Mouse (Mus musculus) gastrocnemius, postnatal 36 days (tissue): ENCODE data around the gene Snap29. TPM values are rescaled to one million over a fixed set of nuclear protein-coding genes. Genes with fewer than 3 reads are reported as not detected.
A peak's percentile ranks its signal among the peaks of the same experiment; 100 is the strongest.

Experiments
- DNase-seq, 2 experiments: peaks; one replicate each; pipeline ENCODE4 v3.0.0; 2022
- intact Hi-C: fragments of 180-260 bp; cut with DNase I; formaldehyde crosslinking; loops from one replicate; pipeline ENCODE4 v1.15.1; 2025
- long read RNA-seq, 2 experiments: library from polyadenylated mRNA; stranded (forward); transcript quantifications; one replicate each; pipeline ENCODE4 v2.0.0; 2021
- total RNA-seq, 2 experiments: library from RNA; stranded (reverse); gene quantifications; 2 replicates each; pipeline ENCODE4 v1.2.3; 2021

The Snap29 gene
- total RNA-seq = 10 to 100 TPM; 14.2 to 15.6 TPM
- long read RNA-seq, experiment 1, transcript Snap29-201 (5 exons, 3,447 nt) = major isoform, 7 of 8 reads
- long read RNA-seq, experiment 1, partial matches to known transcripts = 0 of 8 reads
- long read RNA-seq, experiment 1, other reads (novel, unspliced or antisense) = 1 of 8 reads
- long read RNA-seq, experiment 2, partial matches to known transcripts = 0 of 3 reads
- long read RNA-seq, experiment 2, other reads (novel, unspliced or antisense) = 2 of 3 reads

DNA sequence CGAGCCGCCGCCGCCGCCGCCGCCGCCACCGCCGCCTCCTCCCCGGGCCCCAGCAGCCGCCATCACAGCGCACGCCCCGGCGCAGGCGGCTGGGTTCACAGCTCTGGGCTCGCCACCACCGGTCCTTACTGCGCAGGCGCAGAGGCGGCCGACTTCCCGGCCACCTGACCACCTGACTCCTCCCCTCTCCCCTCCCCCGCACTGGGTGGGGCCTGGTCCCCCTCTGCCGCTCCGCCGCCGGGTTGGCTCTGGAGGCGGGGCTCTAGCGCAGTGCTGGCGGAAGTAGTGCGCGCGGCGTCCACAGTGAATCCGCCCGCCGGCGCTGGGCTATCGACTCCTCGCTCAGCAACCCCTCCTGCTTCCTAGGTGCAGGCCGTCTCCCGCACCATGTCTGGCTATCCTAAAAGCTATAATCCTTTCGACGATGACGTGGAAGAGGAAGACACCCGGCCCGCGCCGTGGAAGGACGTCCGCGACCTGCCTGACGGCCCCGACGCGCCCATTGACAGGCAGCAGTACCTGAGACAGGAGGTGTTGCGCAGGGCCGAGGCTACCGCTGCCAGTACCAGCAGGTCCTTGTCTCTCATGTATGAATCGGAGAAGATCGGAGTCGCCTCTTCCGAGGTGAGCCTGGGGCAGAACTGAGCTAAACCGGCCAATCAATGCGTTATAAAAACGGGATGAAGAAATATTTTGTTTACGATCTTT is at the start of gene Snap29, which contains the start of gene Pi4ka:
Gene Snap29 (plus strand): TSS at position 251 of the 708 bp plus-strand sequence.
Gene Pi4ka (minus strand): TSS at position 579 of the 708 bp plus-strand sequence.
- peak; percentile 99 to 100 for DNase-seq
- intact Hi-C loops = loop anchor here (2.0 kb wide), 1 partner anchor 127 kb away; no protein-coding TSS in a partner anchor

DNA sequence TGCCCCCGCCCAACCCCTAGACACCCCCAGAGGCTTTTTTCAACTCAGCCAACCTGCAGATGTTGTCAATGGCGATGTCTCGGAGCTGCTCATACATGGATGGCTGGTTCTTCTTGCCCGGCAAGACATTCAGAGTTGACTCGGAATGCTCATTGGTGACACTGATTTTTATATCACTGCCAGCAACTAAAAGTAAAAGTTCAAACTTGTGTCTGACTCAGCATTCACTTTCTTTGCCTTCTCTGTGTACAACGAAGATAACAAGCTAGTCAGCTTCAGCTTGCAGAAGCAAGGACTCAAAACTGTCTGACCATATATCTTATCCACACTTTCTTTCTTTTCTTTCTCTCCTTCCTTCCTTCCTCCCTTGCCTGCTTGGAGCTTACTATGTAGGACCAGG is 49.8 kb upstream of the Snap29 start:
- intact Hi-C loops = no loop called here
- no peak for DNase-seq

DNA sequence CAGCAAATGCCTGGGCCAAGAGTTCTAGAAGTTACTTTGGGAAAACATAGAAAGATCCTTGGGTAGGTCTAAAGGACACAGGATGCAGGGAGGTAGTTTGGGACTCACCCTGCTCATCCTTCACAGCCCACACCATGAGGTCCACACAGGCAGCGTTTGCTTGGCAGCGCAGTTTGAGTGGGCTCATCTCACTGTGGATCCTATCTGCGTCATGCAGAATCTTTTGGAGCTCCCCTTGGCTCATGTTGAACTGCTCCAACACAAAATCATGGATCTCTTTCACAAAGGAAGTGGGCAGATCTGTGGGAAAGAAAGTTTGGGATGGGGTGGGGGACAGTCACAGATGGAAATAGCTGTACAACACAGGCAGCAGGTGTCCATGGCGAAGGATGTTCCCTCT is 47.0 kb upstream of the Snap29 start:
- no peak for DNase-seq
- intact Hi-C loops = no loop called here

DNA sequence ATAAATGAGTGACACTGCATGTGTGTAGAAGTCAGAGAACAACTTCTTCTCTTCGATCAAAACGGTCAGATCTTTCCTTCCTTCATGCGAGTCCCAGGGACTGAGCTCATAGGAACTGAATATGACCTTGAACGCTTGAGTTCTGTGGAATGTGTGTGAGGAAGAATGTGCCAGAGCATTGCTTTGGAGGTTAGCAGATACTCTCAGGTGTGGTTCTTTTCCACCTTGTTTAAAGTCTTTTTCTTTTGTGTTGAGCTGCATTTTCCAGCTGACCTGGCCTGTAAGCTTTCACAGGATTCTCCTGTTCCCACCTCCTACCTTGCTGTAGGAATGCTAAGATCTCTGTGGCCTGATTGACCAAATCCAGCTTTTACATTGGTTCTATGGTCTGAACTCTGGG is 23.5 kb upstream of the Snap29 start:
- intact Hi-C loops = no loop called here
- no peak for DNase-seq

DNA sequence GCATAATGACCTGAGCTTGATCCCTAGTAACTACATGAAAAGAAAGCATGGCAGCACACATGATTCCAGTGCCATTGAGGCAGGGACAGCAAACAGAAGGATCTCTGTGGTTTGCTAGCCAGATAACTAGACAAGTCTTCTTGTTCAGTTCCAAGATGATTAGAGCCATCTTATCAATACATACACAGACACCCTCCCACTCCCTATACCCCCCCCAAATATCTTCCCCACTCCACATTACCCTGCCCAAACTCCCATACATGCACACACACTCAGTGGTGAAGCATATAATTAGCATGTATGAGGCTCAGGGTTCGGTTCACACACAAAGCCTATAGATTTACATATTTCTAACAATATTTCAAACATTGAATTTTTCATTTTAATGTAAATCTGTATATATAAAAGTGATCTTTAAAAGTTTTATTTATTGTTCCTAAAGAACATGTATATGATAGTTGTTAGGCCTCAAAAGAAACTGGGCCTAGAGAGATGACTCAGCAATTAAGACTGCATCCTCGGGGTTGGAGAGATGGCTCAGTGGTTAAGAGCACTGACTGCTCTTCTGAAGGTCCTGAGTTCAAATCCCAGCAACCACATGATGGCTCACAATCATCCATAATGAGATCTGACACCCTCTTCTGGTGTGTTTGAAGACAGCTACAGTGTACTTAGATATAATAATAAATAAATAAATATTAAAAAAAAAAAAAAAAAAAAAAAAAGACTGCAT is 22.0 kb upstream of the Snap29 start:
- no peak for DNase-seq
- intact Hi-C loops = no loop called here

DNA sequence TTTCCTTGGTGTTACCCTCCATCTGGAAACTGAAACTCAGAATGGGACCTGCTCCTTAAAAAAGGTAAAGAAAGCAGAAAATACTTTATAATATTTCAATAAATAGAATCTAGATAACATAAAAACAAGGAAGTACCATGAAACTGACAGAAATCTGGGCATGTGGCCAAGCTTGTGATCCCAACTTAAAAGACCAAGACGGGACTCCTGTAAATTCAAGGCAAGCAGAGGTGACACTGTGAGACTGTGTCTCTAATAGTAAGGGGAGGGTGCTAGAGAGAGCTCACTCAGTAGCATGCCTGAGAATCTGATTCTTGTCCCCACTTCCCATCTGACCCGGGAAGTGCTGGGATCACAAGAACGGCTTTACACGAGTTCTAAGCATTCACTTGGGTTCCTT is 13.0 kb upstream of the Snap29 start:
- intact Hi-C loops = no loop called here

DNA sequence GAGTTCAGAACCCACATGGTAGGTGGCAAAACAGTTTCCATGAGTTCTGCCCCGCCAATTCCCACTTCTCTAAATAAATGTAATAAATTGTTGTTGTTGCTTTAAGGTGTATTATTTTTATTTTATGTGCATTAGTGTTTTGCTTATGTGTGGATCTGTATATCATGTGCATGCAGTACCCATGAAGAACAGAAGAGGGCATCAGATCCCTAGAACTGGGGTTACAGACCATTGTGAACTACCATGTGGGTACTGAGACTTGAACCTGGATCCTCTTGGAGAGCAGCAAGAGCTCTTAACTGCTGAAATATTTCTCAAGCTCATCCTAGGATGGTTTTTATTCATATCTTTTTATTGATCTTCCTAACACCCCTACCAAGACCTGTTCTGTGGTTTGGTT is 2.9 kb upstream of the Snap29 start:
- DNase-seq = no peak
- intact Hi-C loops = no loop called here

More for the DNA sequence above, 13.0 kb upstream of the Snap29 start:
- no peak for DNase-seq

DNA sequence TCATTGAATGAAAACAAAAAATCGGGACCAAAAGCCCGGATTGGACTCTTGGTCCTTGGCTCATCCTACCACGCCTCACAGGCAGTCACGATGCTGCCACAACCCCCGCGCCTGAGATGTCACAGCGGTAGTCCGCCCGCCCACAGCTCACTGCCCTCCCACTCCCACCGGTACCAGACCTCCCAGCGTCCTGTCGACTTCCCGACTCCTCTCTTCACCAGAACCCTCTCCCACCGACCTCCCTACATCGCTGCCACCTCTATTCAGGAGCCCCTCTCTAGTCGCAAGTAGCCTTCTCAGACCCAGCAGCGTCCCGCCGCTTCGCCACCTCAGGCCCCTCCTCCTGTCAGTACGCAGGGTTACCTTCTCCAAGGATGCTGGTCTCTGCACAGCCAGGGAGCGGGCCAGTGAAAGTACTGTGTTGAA is 502 bp upstream of the Snap29 start:
- intact Hi-C loops = loop anchor here (2.0 kb wide), 1 partner anchor 128 kb away; no protein-coding TSS in a partner anchor
- peak; percentile 46 to 66 for DNase-seq

DNA sequence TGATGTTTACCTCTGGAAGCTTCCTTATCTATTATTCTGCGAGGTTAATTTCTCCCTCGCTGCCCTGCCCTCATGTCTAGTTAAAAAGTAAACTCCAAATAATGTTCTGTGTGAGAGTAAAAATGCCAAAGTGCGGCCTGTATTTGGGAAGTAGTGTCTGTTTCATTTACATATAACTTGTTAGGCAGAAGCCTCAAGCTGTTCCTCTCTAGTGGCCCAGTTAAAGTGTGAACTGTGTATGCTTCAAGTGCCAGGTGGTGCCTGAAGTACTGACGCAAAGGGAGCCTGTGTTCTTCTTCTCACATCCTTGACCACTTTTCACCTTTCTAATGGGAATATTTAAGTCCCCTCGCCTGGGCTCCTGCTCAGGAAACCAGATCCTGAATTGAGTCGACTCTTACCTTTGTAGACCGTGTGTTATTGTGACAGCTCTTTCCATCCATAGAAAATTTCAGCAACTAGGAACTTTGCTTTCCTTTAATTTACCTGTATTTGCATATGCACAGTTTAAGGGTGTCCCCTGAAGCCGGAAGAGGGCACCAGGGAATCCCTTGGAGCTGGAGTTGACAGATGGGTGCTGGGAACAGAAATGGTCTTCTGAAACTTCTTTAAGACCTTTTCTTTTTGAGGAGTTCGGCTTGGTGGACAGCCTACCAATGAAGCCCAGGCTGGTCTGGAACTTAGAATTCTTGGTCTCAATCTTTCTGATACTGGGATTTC is 886 bp downstream of the Snap29 start:
- intact Hi-C loops = no loop called here
- DNase-seq = no peak

DNA sequence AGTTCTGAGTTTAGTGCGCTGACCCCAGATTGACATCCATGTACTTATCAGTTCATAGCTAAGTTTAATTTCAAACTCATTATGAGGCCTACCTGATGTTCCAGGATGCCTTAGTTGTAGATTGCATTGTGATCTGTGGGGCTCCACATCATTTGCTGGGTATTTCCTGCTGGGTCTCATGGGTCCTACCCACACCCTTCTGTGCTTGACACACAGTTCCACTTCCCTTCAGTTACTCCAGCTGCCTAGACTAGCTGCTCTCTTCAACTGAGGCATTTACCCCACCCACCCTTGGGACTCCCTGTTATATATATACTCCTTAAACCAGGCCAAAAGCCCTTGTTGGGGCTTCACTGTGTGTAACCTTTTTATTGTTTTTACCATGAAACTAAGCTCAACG is 3.3 kb downstream of the Snap29 start:
- no peak for DNase-seq
- intact Hi-C loops = no loop called here

DNA sequence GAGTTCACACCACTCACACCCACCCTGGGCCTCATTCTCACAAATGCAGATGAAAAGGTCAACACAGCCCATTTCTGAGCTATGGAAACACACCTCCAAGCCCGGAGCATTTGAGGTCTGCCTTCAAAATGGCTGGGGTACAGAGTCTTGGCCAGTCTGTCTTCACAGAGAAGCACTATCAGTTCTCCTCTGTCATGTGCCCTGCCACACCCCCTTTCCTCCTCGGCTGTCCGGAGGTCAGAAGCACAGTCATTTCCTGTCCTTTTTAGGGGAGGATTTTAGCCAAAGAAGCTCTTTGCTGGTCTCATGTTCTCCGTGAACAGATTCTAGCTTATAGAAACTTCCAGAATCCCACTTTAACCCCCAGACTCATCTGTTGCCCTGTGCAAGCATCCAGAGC is 4.4 kb downstream of the Snap29 start:
- DNase-seq = no peak
- intact Hi-C loops = no loop called here

DNA sequence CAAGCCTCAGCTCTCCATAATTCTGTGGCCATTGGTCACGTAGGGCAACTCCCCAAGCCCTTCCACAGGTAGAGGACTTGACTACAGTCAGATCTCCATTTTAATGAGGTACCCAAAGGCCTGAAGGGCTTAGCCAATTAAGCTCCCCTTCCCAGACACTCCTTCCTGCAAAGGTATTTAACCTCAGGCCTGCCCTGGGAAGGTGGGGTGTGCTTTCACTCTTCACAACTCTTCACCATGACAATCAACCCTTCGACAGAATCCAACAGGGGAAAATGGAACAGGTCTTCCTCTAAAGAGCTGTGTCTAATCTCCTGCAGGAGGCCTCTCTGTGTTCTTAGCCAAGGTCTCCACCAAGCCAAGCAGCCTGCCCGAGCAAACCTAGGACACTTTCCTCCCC is 17.2 kb downstream of the Snap29 start:
- DNase-seq = no peak
- intact Hi-C loops = no loop called here

DNA sequence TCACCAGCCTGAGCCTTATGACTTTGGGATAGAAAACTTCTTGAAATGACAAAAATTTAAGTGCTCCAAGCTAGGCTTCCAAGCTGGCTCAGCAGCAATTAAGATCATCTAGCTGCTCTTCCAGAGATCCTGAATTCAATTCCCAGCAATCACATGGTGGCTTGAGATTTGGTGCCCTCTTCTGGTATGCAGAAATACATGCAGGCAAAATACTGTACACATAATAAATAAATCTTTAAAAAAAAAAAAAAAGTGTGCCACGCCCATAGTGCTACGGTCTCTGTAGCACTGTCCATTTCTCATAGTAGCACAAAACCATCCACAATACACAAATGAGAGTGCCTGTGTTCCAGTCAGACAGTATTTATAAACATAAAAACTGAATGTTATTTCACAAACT is 26.8 kb downstream of the Snap29 start:
- DNase-seq = no peak
- intact Hi-C loops = no loop called here

DNA sequence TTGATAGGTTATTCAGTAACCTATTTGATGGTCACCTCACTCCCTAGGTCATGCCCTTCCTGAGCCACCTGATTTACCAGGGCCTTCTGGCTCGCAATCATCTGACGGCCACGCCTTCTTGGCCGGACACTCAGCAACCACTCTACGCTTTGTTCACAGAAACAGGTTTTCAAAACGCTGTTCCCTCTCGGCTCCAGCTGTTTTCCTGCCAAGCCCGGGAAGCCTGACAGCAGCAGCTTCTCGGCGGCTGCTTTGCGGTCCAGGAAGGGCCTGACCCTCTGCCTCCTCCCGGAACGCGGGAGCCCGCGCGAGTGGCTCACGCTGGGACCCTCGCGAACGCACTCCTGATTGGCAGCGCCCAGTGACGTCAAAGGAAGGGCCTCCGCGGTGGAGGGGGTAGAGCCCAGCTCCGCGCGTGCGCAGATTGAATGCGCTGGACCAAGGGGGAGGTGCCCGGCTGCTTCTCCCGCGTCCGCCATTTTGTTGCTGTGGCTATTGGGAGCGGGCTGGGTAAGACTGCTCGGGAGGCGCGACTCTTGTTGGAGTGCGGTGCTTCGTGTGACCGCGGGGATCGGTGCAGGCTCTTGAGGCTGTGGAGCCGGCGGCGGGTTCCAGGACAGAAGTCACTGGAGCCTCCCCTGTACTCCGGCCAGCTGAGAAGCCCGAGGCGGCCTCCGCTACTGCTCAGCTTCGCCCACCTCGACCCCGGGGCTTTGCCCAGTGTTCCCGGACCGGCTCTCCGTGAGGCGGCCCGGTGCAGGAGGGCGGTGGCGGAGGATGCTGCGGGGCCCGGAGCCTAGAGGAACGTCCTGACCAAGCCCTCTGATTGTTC is 46.0 kb downstream of the Snap29 start, which contains the start of gene Crkl:
Gene Crkl (plus strand): TSS at position 447 of the 832 bp plus-strand sequence.
- DNase-seq = peak; percentile 94 to 97
- intact Hi-C loops = no loop called here

DNA sequence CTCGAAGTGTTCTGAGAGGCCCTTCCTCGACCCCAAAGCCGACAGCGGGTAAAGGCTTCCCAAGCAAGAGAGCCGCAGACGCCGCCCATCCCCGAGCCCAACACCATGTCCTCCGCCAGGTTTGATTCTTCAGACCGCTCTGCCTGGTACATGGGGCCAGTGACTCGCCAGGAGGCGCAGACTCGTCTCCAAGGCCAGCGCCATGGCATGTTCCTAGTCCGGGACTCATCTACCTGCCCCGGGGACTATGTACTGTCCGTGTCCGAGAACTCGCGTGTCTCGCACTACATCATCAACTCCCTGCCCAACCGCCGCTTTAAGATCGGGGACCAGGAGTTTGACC is 46.6 kb downstream of the Snap29 start:
- DNase-seq = peak in 1 of 2 experiments; percentile 15
- intact Hi-C loops = no loop called here

DNA sequence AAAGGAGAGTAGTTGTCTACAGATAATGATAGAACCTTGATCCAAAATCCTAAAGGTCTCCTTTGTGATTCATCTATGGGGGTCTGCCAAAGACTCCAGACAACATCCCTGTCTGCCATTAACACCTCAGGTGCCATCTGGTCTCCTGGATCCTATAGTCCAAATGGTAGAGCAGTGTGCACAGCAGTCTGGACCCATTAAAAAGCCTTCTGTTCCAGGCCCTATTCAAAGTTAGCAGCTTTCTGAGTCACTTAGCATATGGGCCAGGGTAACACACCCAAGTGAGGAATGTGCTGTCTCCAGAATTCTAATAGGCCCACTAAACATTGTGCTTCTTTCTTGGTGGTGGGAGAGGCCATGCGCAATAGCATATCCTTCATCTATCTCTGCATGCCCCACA is 51.1 kb downstream of the Snap29 start:
- intact Hi-C loops = no loop called here
- no peak for DNase-seq

DNA sequence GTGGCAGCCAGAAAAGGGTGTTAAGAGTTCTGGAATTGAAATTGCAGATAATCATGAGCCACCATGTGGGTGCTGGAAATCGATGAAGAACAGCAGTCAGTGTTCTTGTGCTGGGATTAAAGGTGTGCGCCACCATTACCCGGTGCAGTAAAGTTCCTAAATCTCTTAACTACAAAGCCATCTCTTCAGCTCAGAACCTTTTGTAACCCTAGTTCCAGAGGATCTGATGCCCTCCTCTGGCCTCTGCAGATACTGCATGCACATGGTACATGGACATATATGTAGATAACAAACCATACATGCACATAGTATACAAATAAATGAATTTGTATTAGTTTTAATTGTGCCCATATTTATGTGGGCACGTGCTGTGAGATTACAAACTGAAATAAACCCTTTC is 54.5 kb downstream of the Snap29 start:
- intact Hi-C loops = no loop called here
- DNase-seq = no peak

DNA sequence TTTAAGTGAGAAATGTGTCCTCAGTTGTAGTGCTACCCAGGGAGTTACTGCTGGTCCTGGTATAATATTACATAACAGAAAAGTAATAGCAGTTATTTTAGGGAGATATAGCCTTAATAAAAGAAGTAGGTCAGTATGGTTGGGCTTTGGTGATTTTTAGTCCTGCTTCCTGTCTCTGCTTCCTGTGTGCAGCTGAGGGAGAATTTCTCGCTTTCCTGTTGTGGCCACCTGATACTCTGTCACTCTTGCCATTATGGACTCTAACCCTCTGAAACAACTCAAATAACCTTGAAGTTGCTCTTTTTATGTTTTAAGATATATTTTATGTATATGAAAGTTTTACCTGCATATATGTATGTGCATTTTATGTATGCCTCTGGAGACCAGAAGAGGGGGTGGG is 55.8 kb downstream of the Snap29 start:
- DNase-seq = no peak
- intact Hi-C loops = no loop called here

DNA sequence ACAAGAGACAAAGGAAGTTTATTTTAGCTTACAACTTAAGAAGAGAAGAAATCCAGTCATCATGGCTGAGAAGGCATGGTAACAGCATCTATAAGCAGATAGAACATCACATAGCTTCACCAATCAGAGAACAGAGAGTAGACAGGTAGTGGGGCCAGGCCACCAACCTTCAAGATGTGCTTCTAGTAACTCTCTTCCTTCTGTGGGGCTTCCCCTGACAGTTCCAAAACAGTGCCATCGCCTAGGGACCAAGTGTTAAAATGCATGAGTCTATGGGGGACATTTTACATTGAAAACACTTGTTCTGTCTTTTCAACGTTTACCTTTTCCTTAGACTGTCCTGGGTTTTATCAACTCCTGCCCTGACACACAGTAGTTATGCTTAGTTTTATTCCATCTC is 57.4 kb downstream of the Snap29 start:
- intact Hi-C loops = no loop called here
- DNase-seq = no peak
